Mouse (Mus musculus): ENCODE results near the gene Trim68. TPM values are rescaled to one million over a fixed set of nuclear protein-coding genes. Genes with fewer than 3 reads are reported as not detected.
"Not testable (repeated sequence)": the region's sequence is repeated elsewhere in the genome, so short reads cannot be mapped to it uniquely, and the experiment has no call there.

Trim68 gene
- total and polyA plus RNA-seq, 3 experiments: 2.3 to 19.6 (median 9.6) TPM

DNA sequence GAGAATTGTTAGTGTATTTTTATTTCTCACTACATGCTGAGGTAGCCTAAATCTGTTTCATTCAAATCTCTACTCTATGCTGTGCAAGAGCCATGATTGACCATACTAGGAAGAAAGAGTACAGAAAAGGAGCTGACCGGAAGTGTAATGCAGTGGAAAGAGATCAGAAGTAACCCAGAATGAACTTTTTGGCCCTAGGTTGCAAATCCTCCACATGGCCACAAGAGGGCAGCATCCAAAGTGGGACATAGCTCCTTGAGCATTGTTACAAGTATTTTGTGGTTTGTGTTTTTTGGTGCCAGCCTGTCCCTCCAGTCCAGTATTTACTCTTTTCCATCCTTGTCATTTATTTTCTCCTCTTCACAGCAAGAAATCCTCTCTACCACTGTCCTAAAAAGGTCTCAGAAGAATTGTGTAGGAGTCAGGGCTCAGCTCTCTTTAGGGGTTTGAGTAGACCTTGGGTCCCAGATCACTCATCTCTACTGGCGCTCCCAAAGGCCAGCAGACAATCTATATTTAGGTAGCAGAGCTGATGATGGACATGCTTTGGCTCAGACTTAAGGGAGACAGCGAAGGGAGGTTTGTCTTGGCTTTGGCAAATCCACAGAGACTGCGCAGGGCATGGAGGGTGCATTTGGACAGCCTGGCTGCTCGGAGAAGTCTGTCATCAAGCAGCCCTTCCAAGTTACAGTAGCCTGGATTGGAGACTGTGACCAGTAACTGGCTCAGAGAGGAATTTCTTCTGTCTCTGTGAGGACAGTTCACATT is 8.4 kb upstream of the Trim68 start, which contains the start of gene Olfr557:
Gene Olfr557, plus strand, starts transcription at position 553 of the 768 bp plus-strand sequence.
- DNase-seq (ENCODE audit: low spot score) (no peak), ATAC-seq (ENCODE audit: extremely low read depth, insufficient number of reproducible peaks, low FRiP score, poor library complexity, severe bottlenecking) (no peak)
- Histone ChIP-seq H3K4me3 (ENCODE audit: low read depth, low read length) (no peak within 1 kb of the TSS), H3K36me3 (replicated peaks) (no peaks in the 10 kb centered on the region), H3K9me3 (replicated peaks) (no peaks in the 10 kb centered on the region), H3K4me1 (ENCODE audit: insufficient read depth, low read depth, low read length) (no peaks in the 10 kb centered on the region), H3K27me3 (ENCODE audit: insufficient read depth, low read length) (peaks cover 10% of the 10 kb centered on the region)
- TF ChIP-seq GATA1 (IDR thresholded peaks at IDR 0.05; ENCODE audit: borderline replicate concordance, low read length) (no peak), CTCF (IDR thresholded peaks at IDR 0.05; ENCODE audit: low read depth, low read length) (peak; percentile 89)

DNA sequence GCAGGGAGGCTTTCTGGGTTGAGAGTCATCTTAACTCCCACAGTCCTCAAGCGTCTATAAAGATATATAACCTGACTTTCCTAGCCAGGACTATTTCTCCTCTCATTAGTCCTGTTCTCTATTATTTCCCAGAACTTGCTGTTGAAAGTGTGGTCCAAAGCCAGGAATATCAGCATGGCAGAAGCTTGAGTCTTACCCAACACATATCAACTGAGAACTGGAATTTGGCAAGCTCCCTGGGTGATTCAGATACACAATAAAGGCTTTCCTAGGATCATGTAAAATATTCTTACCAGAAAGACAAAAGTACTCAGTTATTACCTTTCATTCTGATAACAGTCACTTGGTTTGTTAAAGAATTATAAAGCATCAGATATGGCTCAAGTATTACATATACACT is 5.2 kb downstream of the Trim68 start:
- Histone ChIP-seq H3K9me3 (replicated peaks) (no peaks in the 10 kb centered on the region), H3K36me3 (replicated peaks) (peaks cover 38% of the 10 kb centered on the region)
- ATAC-seq (ENCODE audit: extremely low read depth, insufficient number of reproducible peaks, low FRiP score, poor library complexity, severe bottlenecking): no peak

DNA sequence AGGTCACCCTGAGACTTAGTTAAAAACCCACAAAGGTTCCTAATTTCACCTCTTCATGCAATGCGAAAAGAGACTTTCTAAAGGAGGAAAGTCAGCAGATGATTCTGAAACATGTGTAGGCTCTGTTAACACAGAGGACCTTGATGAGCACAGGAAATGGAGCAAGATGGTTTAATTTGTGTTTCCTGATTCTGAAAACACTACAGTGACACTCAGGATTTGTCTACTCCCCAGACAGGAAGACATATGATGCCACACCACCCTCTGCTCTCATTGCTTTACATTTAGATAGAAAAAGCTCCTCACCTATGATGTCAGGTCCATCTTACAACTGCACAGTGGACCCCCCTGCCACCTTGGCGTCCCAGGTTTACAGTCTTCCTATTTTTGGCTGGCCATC is 10.9 kb downstream of the Trim68 start:
- DNase-seq (ENCODE audit: low spot score): no peak
- Histone ChIP-seq H3K9me3 (replicated peaks) (no peaks in the 10 kb centered on the region), H3K27me3 (ENCODE audit: insufficient read depth, low read length) (no peaks in the 10 kb centered on the region), H3K4me3 (ENCODE audit: low read depth, low read length) (no peak overlapping the region), H3K4me1 (ENCODE audit: insufficient read depth, low read depth, low read length) (no peaks in the 10 kb centered on the region), H3K36me3 (replicated peaks) (peaks cover 23% of the 10 kb centered on the region)
- TF ChIP-seq CTCF (IDR thresholded peaks at IDR 0.05; ENCODE audit: low read depth, low read length): no peak
- no peak for TF ChIP-seq POLR2AphosphoS5 (IDR thresholded peaks at IDR 0.05; ENCODE audit: insufficient replicate concordance, low read depth, low read length)
- no peak for TF ChIP-seq GATA2 (IDR thresholded peaks at IDR 0.05; ENCODE audit: borderline replicate concordance, low read depth, low read length)
- no peak for ATAC-seq (ENCODE audit: extremely low read depth, insufficient number of reproducible peaks, low FRiP score, poor library complexity, severe bottlenecking)

More for the DNA sequence above, 5.2 kb downstream of the Trim68 start:
- Histone ChIP-seq H3K4me1 (ENCODE audit: insufficient read depth, low read depth, low read length) (peaks cover 4% of the 10 kb centered on the region), H3K4me3 (ENCODE audit: low read depth, low read length) (no peak overlapping the region), H3K27me3 (ENCODE audit: insufficient read depth, low read length) (no peaks in the 10 kb centered on the region)
- no peak for DNase-seq (ENCODE audit: low spot score)
- TF ChIP-seq GATA1 (IDR thresholded peaks at IDR 0.05; ENCODE audit: borderline replicate concordance, low read length) (no peak), POLR2AphosphoS5 (IDR thresholded peaks at IDR 0.05; ENCODE audit: insufficient replicate concordance, low read depth, low read length) (no peak)

DNA sequence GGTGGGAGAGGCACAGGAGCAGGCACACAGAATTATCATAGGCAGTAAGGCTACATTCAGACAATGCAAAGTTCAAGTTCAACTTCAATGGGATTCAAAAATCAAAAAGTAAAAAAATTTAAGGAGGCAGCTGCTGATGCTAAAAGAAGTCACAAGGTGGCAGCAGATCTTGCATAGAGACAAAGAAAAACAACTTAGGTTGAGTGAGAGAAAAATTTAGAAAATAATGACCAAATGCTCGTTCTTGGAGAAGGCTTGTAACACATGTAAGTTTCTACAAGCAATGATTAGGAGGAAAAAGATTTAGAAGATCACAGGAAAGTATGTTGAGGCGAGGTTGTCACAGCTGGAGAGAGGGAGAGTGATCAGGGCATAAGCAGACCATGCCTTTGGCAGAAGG is 21.7 kb downstream of the Trim68 start:
- ATAC-seq (ENCODE audit: extremely low read depth, insufficient number of reproducible peaks, low FRiP score, poor library complexity, severe bottlenecking): no peak
- TF ChIP-seq GATA2 (IDR thresholded peaks at IDR 0.05; ENCODE audit: borderline replicate concordance, low read depth, low read length) (no peak), POLR2AphosphoS5 (IDR thresholded peaks at IDR 0.05; ENCODE audit: insufficient replicate concordance, low read depth, low read length) (no peak)
- Histone ChIP-seq H3K4me1 (ENCODE audit: insufficient read depth, low read depth, low read length) (no peaks in the 10 kb centered on the region), H3K4me3 (ENCODE audit: low read depth, low read length) (no peak overlapping the region), H3K36me3 (replicated peaks) (no peaks in the 10 kb centered on the region), H3K27me3 (ENCODE audit: insufficient read depth, low read length) (peaks cover 6% of the 10 kb centered on the region; the same call in 1 of the 2 replicates), H3K9me3 (replicated peaks) (no peaks in the 10 kb centered on the region)
- DNase-seq (ENCODE audit: low spot score): no peak

DNA sequence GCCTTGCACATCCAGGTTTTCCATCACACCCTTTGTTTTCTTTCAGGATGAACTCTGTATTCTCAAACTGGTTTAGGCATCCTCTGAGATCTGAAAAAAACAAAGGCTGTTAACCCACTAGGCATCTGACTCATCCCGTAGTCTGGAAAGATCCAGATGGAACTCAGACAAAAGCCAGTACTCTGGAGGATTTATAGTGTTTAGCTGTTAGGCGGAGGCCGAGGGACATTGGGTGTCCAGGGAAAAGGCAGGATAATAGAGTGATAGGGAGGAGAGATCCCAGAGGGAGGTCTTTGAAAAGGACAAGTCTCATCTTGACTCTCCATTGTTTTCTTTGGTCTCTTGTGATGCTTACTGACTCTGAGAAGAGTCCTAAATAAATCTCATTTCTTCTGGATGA is 22.5 kb downstream of the Trim68 start, which contains the start of gene Olfr556:
Gene Olfr556, plus strand, starts transcription at position 301 of the 400 bp plus-strand sequence.
- no peak for ATAC-seq (ENCODE audit: extremely low read depth, insufficient number of reproducible peaks, low FRiP score, poor library complexity, severe bottlenecking)
- Histone ChIP-seq H3K4me1 (ENCODE audit: insufficient read depth, low read depth, low read length) (no peaks in the 10 kb centered on the region), H3K36me3 (replicated peaks) (no peaks in the 10 kb centered on the region), H3K4me3 (ENCODE audit: low read depth, low read length) (no peak within 1 kb of the TSS), H3K9me3 (replicated peaks) (no peaks in the 10 kb centered on the region), H3K27me3 (ENCODE audit: insufficient read depth, low read length) (peaks cover 6% of the 10 kb centered on the region; the same call in 1 of the 2 replicates)
- no peak for DNase-seq (ENCODE audit: low spot score)
- TF ChIP-seq TAL1 (conservative IDR thresholded peaks at IDR 0.05; ENCODE audit: low read depth, low read length) (no peak), CTCF (IDR thresholded peaks at IDR 0.05; ENCODE audit: low read depth, low read length) (no peak), GATA2 (IDR thresholded peaks at IDR 0.05; ENCODE audit: borderline replicate concordance, low read depth, low read length) (no peak), POLR2AphosphoS5 (IDR thresholded peaks at IDR 0.05; ENCODE audit: insufficient replicate concordance, low read depth, low read length) (no peak), GATA1 (IDR thresholded peaks at IDR 0.05; ENCODE audit: borderline replicate concordance, low read length) (no peak)

DNA sequence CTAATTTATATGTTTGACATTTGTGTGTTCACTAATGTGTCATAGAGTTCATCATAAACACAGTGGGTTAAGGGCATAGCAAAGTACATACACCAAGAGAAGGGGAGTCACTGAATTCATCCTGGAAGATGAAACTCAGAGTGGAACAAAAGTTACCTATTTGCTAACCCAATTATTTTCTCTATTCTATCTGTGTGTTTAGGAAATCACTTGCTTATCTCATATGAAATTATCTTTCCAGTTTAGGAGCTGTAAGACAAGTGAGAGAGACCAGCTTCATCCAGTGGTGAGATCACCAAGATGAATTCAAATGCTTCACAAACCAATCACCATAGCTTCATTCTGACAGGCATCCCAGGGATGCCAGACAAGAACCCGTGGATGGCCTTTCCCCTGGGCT is 28.6 kb downstream of the Trim68 start, which contains the start of gene Olfr555:
Gene Olfr555, plus strand, starts transcription at position 301 of the 400 bp plus-strand sequence.
- TF ChIP-seq GATA1 (IDR thresholded peaks at IDR 0.05; ENCODE audit: borderline replicate concordance, low read length) (no peak), POLR2AphosphoS5 (IDR thresholded peaks at IDR 0.05; ENCODE audit: insufficient replicate concordance, low read depth, low read length) (no peak), CTCF (IDR thresholded peaks at IDR 0.05; ENCODE audit: low read depth, low read length) (no peak), GATA2 (IDR thresholded peaks at IDR 0.05; ENCODE audit: borderline replicate concordance, low read depth, low read length) (no peak), TAL1 (conservative IDR thresholded peaks at IDR 0.05; ENCODE audit: low read depth, low read length) (no peak)
- H3K9me3 ChIP-seq (replicated peaks): no peaks in the 10 kb centered on the region
- no peak for ATAC-seq (ENCODE audit: extremely low read depth, insufficient number of reproducible peaks, low FRiP score, poor library complexity, severe bottlenecking)

DNA sequence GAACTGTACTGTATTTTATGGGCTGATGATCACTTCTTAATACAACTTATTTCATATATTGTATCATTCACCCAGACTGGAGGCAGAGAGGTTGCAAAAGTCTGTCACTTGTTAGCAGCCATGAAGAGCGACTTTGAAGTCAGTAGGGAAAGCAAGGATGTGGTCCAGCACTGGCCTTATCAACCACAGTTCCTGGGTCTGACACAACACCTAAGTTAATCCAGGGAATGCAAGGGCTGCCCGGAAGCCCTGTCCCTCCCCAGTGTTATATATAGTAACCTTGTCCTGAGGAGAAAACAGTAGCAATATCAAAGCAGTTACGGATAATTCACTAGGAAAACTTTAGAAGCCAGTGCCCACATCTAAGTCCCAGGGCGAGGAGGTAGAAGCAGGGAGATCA is 42.2 kb downstream of the Trim68 start:
- H3K4me3 ChIP-seq (ENCODE audit: low read depth, low read length); H3K36me3 ChIP-seq (replicated peaks); H3K9me3 ChIP-seq (replicated peaks); H3K27me3 ChIP-seq (ENCODE audit: insufficient read depth, low read length); DNase-seq (ENCODE audit: low spot score); ATAC-seq (ENCODE audit: extremely low read depth, insufficient number of reproducible peaks, low FRiP score, poor library complexity, severe bottlenecking); H3K4me1 ChIP-seq (ENCODE audit: insufficient read depth, low read depth, low read length): not testable (repeated sequence)

More for the DNA sequence above, 28.6 kb downstream of the Trim68 start, which contains the start of gene Olfr555:
- Histone ChIP-seq H3K4me1 (ENCODE audit: insufficient read depth, low read depth, low read length) (no peaks in the 10 kb centered on the region), H3K36me3 (replicated peaks) (no peaks in the 10 kb centered on the region), H3K27me3 (ENCODE audit: insufficient read depth, low read length) (no peaks in the 10 kb centered on the region), H3K4me3 (ENCODE audit: low read depth, low read length) (no peak within 1 kb of the TSS)
- no peak for DNase-seq (ENCODE audit: low spot score)
